In the genomic region with DNA sequence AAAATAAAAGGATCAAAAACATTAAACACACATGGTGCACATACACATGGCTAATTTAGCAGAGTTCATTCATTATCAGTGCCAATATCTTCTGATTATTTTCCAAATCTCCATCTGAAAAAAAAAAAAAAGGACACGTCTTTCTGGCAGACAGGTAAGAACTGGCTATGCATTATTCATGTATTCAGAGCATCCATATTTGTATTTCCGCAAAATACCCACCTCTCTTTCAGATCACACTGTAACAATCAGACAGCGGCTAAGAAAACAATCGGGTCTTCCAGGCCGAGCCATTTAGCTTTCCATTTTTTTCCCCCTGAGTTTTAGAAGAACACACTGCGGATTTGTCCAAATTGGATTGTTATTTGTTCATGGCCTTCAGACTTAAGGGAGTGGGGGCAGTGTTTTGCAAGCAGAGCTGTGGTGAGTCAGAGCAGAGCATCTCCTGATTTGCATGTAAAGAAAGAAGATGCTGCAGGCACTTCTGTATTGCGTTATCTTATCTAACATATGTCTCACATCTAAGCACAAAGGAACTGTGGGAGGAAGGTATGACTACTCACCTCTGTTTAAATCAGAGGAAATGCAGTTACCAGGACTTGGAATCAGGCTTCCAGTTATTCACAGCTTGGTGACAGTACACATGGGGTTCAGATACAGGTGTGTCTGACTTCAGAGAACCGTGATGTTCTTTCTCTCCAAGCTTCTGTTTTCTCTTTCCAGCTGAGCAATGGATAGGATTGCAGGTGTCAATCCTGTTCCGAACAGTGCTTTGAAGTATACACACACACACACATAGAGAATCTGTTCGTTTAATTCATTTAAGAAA, we compare ENCODE assay signal across 23 mouse cellular contexts.
DNase-seq lines count a peak whose midpoint lies in the region; ATAC-seq and TF ChIP-seq lines count a peak whose summit lies in the region.
"Had no signal": no experiment of that assay in that cellular context is flagged by ENCODE, and none has a peak within 500 bp of the region (broad histone marks: within the 10 kb centered on the region; RNA-seq: fewer than 3 reads in every experiment).

No protein-coding gene starts in this region.

- H3K9ac ChIP-seq in forebrain, postnatal 0 days, result no peak overlapping the region
- no peak overlapping the region for H3K9ac ChIP-seq in forebrain, embryonic 14.5 days (ENCODE audit: low read length)
- no peak overlapping the region for H3K9ac ChIP-seq in midbrain, embryonic 13.5 days (replicated peaks)
- H3K9ac ChIP-seq: liver, embryonic 14.5 days; lung, embryonic 15.5 days; neural tube, embryonic 13.5 days had no signal

- TF ChIP-seq CTCF in forebrain, postnatal 0 days (IDR thresholded peaks at IDR 0.05; ENCODE audit: low read depth), result no peak

- WGBS in forebrain, postnatal 0 days, result 68% methylated on average over 10 of the region's 10 CpGs
- 85% methylated on average over 10 of the region's 10 CpGs for WGBS in forebrain, embryonic 14.5 days
- 70% methylated on average over 10 of the region's 10 CpGs for WGBS in midbrain, embryonic 13.5 days
- 88% methylated on average over 10 of the region's 10 CpGs for WGBS in forebrain, embryonic 10.5 days

- H3K4me1 ChIP-seq in forebrain, postnatal 0 days (ENCODE audit: insufficient read depth), result no peaks in the 10 kb centered on the region
- H3K4me1 ChIP-seq in forebrain, embryonic 14.5 days (ENCODE audit: control insufficient read depth, insufficient read depth, low read length), result no peaks in the 10 kb centered on the region
- peaks cover 9% of the 10 kb centered on the region; the same call in 1 of the 2 replicates for H3K4me1 ChIP-seq in midbrain, embryonic 13.5 days (replicated peaks)
- no peaks in the 10 kb centered on the region for H3K4me1 ChIP-seq in forebrain, embryonic 10.5 days
- H3K4me1 ChIP-seq: lung, embryonic 15.5 days; neural tube, embryonic 13.5 days had no signal

- no peaks in the 10 kb centered on the region for H3K36me3 ChIP-seq in forebrain, postnatal 0 days (ENCODE audit: insufficient read depth)
- no peaks in the 10 kb centered on the region for H3K36me3 ChIP-seq in forebrain, embryonic 14.5 days (ENCODE audit: control insufficient read depth, insufficient read depth, low read length)
- no peaks in the 10 kb centered on the region for H3K36me3 ChIP-seq in midbrain, embryonic 13.5 days
- no peaks in the 10 kb centered on the region for H3K36me3 ChIP-seq in forebrain, embryonic 10.5 days (replicated peaks)
- H3K36me3 ChIP-seq: lung, embryonic 15.5 days; neural tube, embryonic 13.5 days had no signal

- 0 out of 2 replicates have a peak, but pooled peaks cover 2% of the 10 kb centered on the region for H3K9me3 ChIP-seq in forebrain, postnatal 0 days (ENCODE audit: low read length)
- no peaks in the 10 kb centered on the region for H3K9me3 ChIP-seq in forebrain, embryonic 14.5 days (replicated peaks; ENCODE audit: control insufficient read depth, low read length)
- H3K9me3 ChIP-seq in midbrain, embryonic 13.5 days, result peaks cover 6% of the 10 kb centered on the region; the same call in 1 of the 2 replicates
- H3K9me3 ChIP-seq in forebrain, embryonic 10.5 days, result peaks cover 6% of the 10 kb centered on the region; the same call in 1 of the 2 replicates
- H3K9me3 ChIP-seq: lung, embryonic 15.5 days; neural tube, embryonic 13.5 days had no signal

- H3K27ac ChIP-seq in forebrain, postnatal 0 days (ENCODE audit: low read depth, low read length), result no peak overlapping the region; the same call in 1 of the 2 replicates
- no peak overlapping the region for H3K27ac ChIP-seq in forebrain, embryonic 14.5 days (ENCODE audit: low read depth, low read length)
- peak overlapping the region; percentile 62 for H3K27ac ChIP-seq in midbrain, embryonic 13.5 days
- no peak overlapping the region for H3K27ac ChIP-seq in forebrain, embryonic 10.5 days
- H3K27ac ChIP-seq: layer of hippocampus, adult 2 months; liver, embryonic 14.5 days; lung, embryonic 15.5 days; macrophage; neural tube, embryonic 13.5 days had no signal

- peak; percentile 45; the same call in 1 of the 2 replicates for ATAC-seq in forebrain, postnatal 0 days
- ATAC-seq in forebrain, embryonic 14.5 days, result no peak
- peak; percentile 56; the same call in 1 of the 2 replicates for ATAC-seq in midbrain, embryonic 13.5 days
- ATAC-seq: intestine, embryonic 16.5 days had no signal

- H3K4me2 ChIP-seq in forebrain, postnatal 0 days (ENCODE audit: low read depth), result no peak overlapping the region
- no peak overlapping the region for H3K4me2 ChIP-seq in forebrain, embryonic 14.5 days (ENCODE audit: low read length)
- no peak overlapping the region for H3K4me2 ChIP-seq in midbrain, embryonic 13.5 days (replicated peaks)
- H3K4me2 ChIP-seq: heart, embryonic 11.5 days; lung, embryonic 15.5 days; neural tube, embryonic 13.5 days had no signal

- no peaks in the 10 kb centered on the region for H3K27me3 ChIP-seq in forebrain, postnatal 0 days (ENCODE audit: insufficient read depth, low read length)
- H3K27me3 ChIP-seq in forebrain, embryonic 14.5 days (replicated peaks; ENCODE audit: control insufficient read depth, insufficient read depth, low read length), result no peaks in the 10 kb centered on the region
- no peaks in the 10 kb centered on the region for H3K27me3 ChIP-seq in midbrain, embryonic 13.5 days
- no peaks in the 10 kb centered on the region for H3K27me3 ChIP-seq in forebrain, embryonic 10.5 days (ENCODE audit: poor library complexity, severe bottlenecking)
- H3K27me3 ChIP-seq: lung, embryonic 15.5 days; neural tube, embryonic 13.5 days had no signal

- peak; percentile 13 for DNase-seq in forebrain, postnatal 0 days
- DNase-seq in forebrain, embryonic 14.5 days (ENCODE audit: low spot score), result no peak
- DNase-seq in layer of hippocampus, adult 9-11 months, result peak; percentile 2
- DNase-seq in layer of hippocampus, postnatal 14 days (ENCODE audit: low spot score in 2 of 2), result no peak
- DNase-seq in 3T3-L1 (ENCODE audit: low read depth, low spot score), result peak; percentile 22
- no peak for DNase-seq in adrenal gland, adult 18-20 months (ENCODE audit: low spot score in 2 of 2)
- no peak for DNase-seq in forebrain, embryonic 10.5 days (ENCODE audit: extremely low spot score, low spot score)
- DNase-seq: adrenal gland, postnatal 36 days; cerebellum, adult 11-12 months; cerebellum, postnatal 14 days; kidney, postnatal 25 days; retina, postnatal 1 day; spleen, adult 18-20 months; thymus, postnatal 25 days had no signal

- no peak overlapping the region for H3K4me3 ChIP-seq in forebrain, postnatal 0 days (ENCODE audit: low read depth, low read length)
- no peak overlapping the region for H3K4me3 ChIP-seq in forebrain, embryonic 14.5 days (ENCODE audit: low read depth, low read length)
- no peak overlapping the region for H3K4me3 ChIP-seq in midbrain, embryonic 13.5 days (replicated peaks)
- no peak overlapping the region for H3K4me3 ChIP-seq in forebrain, embryonic 10.5 days
- H3K4me3 ChIP-seq: layer of hippocampus, adult 2 months; lung, embryonic 15.5 days; myocyte; neural tube, embryonic 13.5 days had no signal

Comparison
In these comparisons a context has a peak if more than half of its experiments do, and no peak if none do; other contexts are left out.
1. DNase-seq: peak in forebrain, postnatal 0 days (single experiment), layer of hippocampus, adult 9-11 months (single experiment) and 3T3-L1 (single experiment); none in forebrain, embryonic 14.5 days (single experiment), layer of hippocampus, postnatal 14 days (0 of 2), adrenal gland, adult 18-20 months (0 of 2) and forebrain, embryonic 10.5 days (single experiment).